Comparison of ENCODE assay signal across 20 mouse cellular contexts in the genomic region with DNA sequence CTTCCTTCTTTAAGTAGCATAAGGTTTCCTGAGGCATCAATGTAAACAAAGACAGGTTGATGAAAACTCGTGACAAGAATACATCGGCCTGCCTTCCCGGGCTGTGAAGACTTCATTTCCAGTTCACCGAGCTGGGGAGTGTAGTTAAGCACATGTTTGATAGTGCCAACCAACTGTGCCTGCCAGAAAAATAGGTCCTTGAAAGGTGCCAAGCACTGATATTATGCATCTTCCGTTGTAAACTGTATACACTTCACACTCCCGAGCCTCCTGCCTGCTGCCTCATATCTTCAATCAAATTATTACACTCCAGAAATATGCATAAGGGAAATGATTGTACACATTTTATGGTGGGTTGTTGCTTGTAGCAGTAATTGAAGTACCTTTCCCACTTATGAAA. TPM values are rescaled to one million over a fixed set of nuclear protein-coding genes. Genes with fewer than 3 reads are reported as not detected.
"Had no signal": no experiment of that assay in that cellular context is flagged by ENCODE, and none has a peak within 500 bp of the region (broad histone marks: within the 10 kb centered on the region; RNA-seq: fewer than 3 reads in every experiment).

No protein-coding gene starts in this region.

- H3K27ac ChIP-seq: midbrain, embryonic 10.5 days; midbrain, embryonic 12.5 days; neural tube, embryonic 13.5 days; neural tube, embryonic 15.5 days had no signal

- H3K4me2 ChIP-seq: lung, embryonic 14.5 days; midbrain, embryonic 12.5 days; neural tube, embryonic 13.5 days; neural tube, embryonic 15.5 days had no signal

- H3K4me3 ChIP-seq: midbrain, embryonic 10.5 days; midbrain, embryonic 12.5 days; myocyte; neural tube, embryonic 13.5 days; neural tube, embryonic 15.5 days had no signal

- H3K27me3 ChIP-seq: midbrain, embryonic 12.5 days; neural tube, embryonic 13.5 days; neural tube, embryonic 15.5 days had no signal

- H3K4me1 ChIP-seq: midbrain, embryonic 10.5 days; midbrain, embryonic 12.5 days had no signal

- DNase-seq: lung, adult 18-20 months; lung, embryonic 14.5 days; lung, postnatal 10 days; lung, postnatal 4 days; midbrain, embryonic 14.5 days; right cerebral cortex, adult 18-20 months; right cerebral cortex, postnatal 25 days; right cerebral cortex, postnatal 4 days; spleen, adult 18-20 months; thymus, adult 18-20 months; thymus, postnatal 14 days; thymus, postnatal 36 days had no signal

- H3K9me3 ChIP-seq: midbrain, embryonic 10.5 days; midbrain, embryonic 12.5 days; neural tube, embryonic 13.5 days; neural tube, embryonic 15.5 days had no signal

- H3K36me3 ChIP-seq: midbrain, embryonic 10.5 days; midbrain, embryonic 12.5 days; neural tube, embryonic 13.5 days; neural tube, embryonic 15.5 days had no signal

- ATAC-seq: midbrain, embryonic 16.5 days had no signal

- H3K9ac ChIP-seq: lung, embryonic 14.5 days; midbrain, embryonic 12.5 days; neural tube, embryonic 13.5 days; neural tube, embryonic 15.5 days had no signal

RNA-seq across cellular contexts. Expression of a gene that starts 57.1 kb away (rescaled TPM):
- total RNA-seq: megakaryocyte, adult 5-6 weeks; megakaryocyte-erythroid progenitor cell, adult 5-6 weeks had no signal
- polyA plus RNA-seq: myocyte had no signal
